Mouse (Mus musculus) neural tube, embryonic 13.5 days (tissue): Measurements from ENCODE around the gene Cbr2. TPM values are rescaled to one million over a fixed set of nuclear protein-coding genes. Genes with fewer than 3 reads are reported as not detected.
A peak's percentile ranks its signal among the peaks of the same experiment; 100 is the strongest.
"Not testable (repeated sequence)": the region's sequence is repeated elsewhere in the genome, so short reads cannot be mapped to it uniquely, and the experiment has no call there.

Experiments
- ATAC-seq: fragments of 200-750 bp; cut with Nextera tagmentation; 2 replicates; pipeline ENCODE4 v1.8.0; 2017; ENCODE audit warnings: low read depth, mild to moderate bottlenecking, moderate TSS enrichment, moderate library complexity
- H3K27ac ChIP-seq: fragments of 300-500 bp; sonication (generic); replicated peaks from 2 replicates; pipeline ENCODE4 v1.5.1; 2015; ENCODE audit warnings: moderate library complexity, mild to moderate bottlenecking, inconsistent platforms
- H3K27me3 ChIP-seq: fragments of 300-500 bp; sonication (generic); 2 replicates; pipeline ENCODE4 v1.6.1; 2015; ENCODE audit warnings: mild to moderate bottlenecking, inconsistent platforms
- H3K36me3 ChIP-seq: fragments of 300-500 bp; sonication (generic); 2 replicates; pipeline ENCODE4 v1.6.1; 2015; ENCODE audit warnings: mild to moderate bottlenecking, inconsistent platforms
- H3K4me1 ChIP-seq: fragments of 300-500 bp; sonication (generic); replicated peaks from 2 replicates; pipeline ENCODE4 v1.6.1; 2015; ENCODE audit warnings: inconsistent platforms
- H3K4me2 ChIP-seq: fragments of 300-500 bp; sonication (generic); 2 replicates; pipeline ENCODE4 v1.6.1; 2015; ENCODE audit warnings: inconsistent platforms, mild to moderate bottlenecking, moderate library complexity
- H3K4me3 ChIP-seq: fragments of 300-500 bp; sonication (generic); 2 replicates; pipeline ENCODE4 v1.5.1; 2015; ENCODE audit warnings: mild to moderate bottlenecking, inconsistent platforms
- H3K9ac ChIP-seq: fragments of 300-500 bp; sonication (generic); 2 replicates; pipeline ENCODE4 v1.6.1; 2015; ENCODE audit warnings: moderate library complexity, mild to moderate bottlenecking, inconsistent platforms
- H3K9me3 ChIP-seq: fragments of 300-500 bp; sonication (generic); 2 replicates; pipeline ENCODE4 v1.6.1; 2016; ENCODE audit warnings: inconsistent platforms
- WGBS: fragments of 180-500 bp; shearing (Covaris S2); methylation state at CpG from one replicate; pipeline ENCODE4 v1.1.7; 2015; 5-methylcytosine and 5-hydroxymethylcytosine counted together
- polyA plus RNA-seq: library from polyadenylated mRNA; unstranded; fragments of >200 nt; fragmentation: Nextera tagmentation; extraction: Ambion mirVana; gene quantifications from 2 replicates; pipeline ENCODE4 v1.2.1, GENCODE M21; 2015

Cbr2 gene
- polyA plus RNA-seq, 1 experiment from 2014 or later: 1.2 TPM

DNA sequence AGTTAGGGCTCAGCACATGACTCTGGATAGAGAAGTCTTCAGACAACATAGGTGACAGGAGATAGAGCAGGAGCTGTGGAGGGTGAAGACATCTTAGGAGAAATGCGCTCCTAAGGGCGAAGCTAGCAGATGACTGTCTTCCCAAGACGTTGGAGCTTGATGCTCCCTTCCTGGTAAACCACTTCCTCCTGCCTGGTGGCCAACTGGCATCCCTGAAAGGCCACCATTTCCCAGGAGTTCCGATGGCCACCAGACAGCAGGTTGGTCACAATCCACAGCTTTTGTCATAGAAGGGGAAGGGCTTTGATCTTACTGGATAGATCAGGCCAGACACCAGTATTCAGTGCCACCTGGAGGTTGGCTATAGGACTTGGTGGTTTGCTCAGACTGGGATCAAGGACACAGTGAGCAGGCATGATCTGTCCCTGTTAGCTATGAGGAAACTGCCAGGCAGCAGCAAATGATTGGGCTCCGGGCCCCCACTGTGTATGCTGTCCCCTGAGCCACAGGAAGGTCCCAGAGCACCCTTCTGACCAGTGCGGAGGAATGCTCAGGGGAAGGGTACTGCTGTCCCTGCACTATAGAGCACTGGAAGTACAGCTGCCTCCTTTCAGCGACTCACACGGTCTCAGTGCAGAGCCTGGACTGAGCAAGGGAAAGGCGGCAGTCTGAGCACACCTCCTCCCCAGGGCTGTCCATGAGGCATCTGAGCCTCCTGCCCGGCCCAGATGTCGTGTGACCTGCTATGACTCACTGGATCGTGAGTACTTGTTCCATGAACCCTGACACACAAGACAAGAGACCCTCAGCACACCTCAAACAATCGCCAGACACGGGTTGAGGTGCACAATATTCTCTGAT is 30.1 kb upstream of the Cbr2 start:
- Histone ChIP-seq H3K27ac (no peak overlapping the region), H3K36me3 (no peaks in the 10 kb centered on the region), H3K4me2 (no peak overlapping the region), H3K9ac (0 out of 2 replicates have a peak overlapping the region, but pooled peaks have one; percentile 5), H3K27me3 (peaks cover 12% of the 10 kb centered on the region), H3K4me3 (no peak overlapping the region), H3K9me3 (0 out of 2 replicates have a peak, but pooled peaks cover 16% of the 10 kb centered on the region), H3K4me1 (no peaks in the 10 kb centered on the region)
- 72% methylated on average over 14 of the region's 14 CpGs for WGBS
- ATAC-seq: no peak

DNA sequence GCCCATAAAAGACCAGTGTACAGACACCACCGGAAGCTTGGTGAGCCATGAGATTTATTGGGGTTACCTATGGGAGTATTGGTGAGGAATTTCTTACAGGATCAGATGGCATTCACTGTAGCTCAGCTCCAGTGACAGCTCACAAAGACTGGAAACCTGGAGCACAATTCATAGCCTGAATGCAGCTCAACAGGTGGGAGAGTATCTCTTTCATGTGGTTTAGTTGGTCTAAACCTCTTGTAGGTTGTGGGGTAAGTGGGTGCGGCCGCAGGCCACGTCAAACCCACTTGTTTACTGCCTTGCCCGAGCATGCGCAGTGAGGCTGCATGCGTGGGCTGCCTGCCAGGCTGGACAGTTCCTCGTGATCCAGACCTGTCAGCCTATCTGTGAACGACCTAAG is 28.3 kb upstream of the Cbr2 start:
- WGBS: 90% methylated on average over 9 of the region's 9 CpGs
- Histone ChIP-seq H3K9me3 (0 out of 2 replicates have a peak, but pooled peaks cover 16% of the 10 kb centered on the region), H3K27me3 (peaks cover 12% of the 10 kb centered on the region), H3K4me2 (no peak overlapping the region), H3K27ac (no peak overlapping the region), H3K4me3 (no peak overlapping the region), H3K9ac (no peak overlapping the region), H3K36me3 (no peaks in the 10 kb centered on the region), H3K4me1 (no peaks in the 10 kb centered on the region)
- ATAC-seq: no peak

DNA sequence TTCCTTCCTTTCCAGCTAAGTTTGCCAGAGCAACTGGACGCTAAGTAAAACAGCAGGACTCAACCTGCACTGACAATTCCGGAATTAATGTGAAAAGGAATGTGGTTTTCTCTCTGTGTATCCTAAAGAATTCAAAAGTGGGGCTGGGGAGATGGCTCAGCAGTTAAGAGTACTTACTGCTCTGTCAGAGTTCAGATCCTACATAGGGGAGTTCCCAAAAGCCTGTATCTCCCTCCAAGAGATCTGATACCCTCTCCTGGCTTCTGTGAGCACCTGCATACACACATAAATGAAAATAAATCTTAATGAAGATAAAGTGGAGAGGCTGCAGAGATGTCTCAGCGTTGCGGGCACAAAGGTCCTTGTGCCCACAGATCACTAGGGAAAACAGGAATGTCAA is 19.7 kb upstream of the Cbr2 start:
- Histone ChIP-seq H3K9me3 (no peaks in the 10 kb centered on the region), H3K4me3 (no peak overlapping the region), H3K36me3 (no peaks in the 10 kb centered on the region), H3K27me3 (no peaks in the 10 kb centered on the region), H3K9ac (no peak overlapping the region), H3K4me2 (no peak overlapping the region), H3K4me1 (no peaks in the 10 kb centered on the region), H3K27ac (no peak overlapping the region)
- 74% methylated on average over 4 of the region's 4 CpGs for WGBS
- ATAC-seq: no peak

DNA sequence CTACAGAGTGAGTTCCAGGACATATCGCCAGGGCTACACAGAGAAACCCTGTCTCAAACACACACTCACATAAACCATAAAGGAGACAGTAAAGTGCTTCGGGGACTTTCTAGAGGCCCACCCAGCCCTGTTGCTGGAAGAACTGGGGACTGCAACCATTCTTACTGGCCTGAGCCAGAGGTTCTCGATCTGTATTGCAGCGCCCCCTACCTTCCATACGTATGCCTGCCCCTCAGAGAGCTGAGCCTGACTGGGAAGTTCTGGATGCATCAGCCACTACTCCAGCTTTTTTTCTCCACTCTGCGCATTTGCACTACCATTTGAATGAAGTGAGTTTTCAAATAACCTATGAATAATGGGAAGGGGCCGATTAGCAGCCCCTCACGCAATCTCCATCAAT is 17.5 kb upstream of the Cbr2 start:
- Histone ChIP-seq H3K27me3 (no peaks in the 10 kb centered on the region), H3K4me2 (no peak overlapping the region), H3K4me1 (no peaks in the 10 kb centered on the region), H3K4me3 (no peak overlapping the region), H3K36me3 (no peaks in the 10 kb centered on the region), H3K9ac (no peak overlapping the region), H3K27ac (no peak overlapping the region), H3K9me3 (no peaks in the 10 kb centered on the region)
- no peak for ATAC-seq
- WGBS: 60% methylated on average over 8 of the region's 8 CpGs

DNA sequence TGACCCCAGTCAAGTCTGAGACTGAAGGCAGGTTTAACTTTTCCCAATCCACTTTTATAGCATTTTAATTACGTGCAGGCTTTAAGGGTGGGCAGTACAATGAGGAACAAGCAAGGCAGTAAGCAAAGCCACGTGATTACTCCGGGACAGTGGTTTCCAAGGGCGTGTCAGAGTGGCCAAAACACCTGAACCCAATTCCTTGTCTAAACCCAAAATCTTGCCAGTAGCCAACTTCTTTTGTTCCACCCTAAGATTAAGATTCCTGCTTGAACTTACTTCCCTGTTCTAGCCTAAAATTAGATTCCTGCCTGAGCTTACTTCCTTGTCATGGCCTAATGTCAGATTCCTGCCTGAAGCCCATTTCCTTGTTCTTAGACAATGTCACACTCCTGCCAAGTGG is 16.1 kb upstream of the Cbr2 start:
- Histone ChIP-seq H3K9me3 (no peaks in the 10 kb centered on the region), H3K4me3 (no peak overlapping the region), H3K36me3 (no peaks in the 10 kb centered on the region), H3K27ac (no peak overlapping the region), H3K4me1 (no peaks in the 10 kb centered on the region), H3K27me3 (no peaks in the 10 kb centered on the region), H3K9ac (no peak overlapping the region), H3K4me2 (no peak overlapping the region)
- WGBS: 70% methylated on average over 4 of the region's 4 CpGs
- ATAC-seq: no peak

DNA sequence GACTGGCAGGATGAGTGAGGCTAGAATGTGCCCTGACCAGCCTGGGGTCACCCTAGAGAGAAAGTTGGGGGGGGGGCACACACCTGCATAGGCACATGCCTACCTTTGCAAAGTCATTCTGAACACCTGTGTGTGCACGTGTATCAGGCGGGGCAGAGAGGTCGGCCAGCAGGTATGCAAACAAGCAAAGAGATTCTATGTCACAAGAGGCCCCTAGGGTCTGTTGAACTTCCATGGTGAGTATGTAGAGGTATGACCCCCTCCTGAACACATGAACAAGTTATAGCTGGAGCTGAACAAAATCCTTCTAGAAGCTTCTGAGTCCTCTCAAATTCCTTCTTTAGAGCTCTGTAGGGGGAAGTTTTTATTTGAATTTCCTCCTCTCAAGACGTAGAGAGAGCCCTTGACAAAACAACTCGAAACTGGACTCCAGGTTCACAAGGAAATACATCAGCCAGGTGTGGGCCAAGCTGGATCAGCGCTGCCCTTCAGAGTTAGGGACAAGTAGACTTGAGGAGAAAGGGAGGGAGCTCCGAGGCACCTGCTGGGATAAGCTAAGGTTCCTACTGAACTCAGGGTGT is 12.3 kb upstream of the Cbr2 start:
- H3K36me3 ChIP-seq: no peaks in the 10 kb centered on the region
- no peak overlapping the region for H3K9ac ChIP-seq
- ATAC-seq: no peak
- WGBS: 77% methylated on average over 7 of the region's 7 CpGs
- H3K27ac ChIP-seq: no peak overlapping the region
- no peak overlapping the region for H3K4me3 ChIP-seq
- no peaks in the 10 kb centered on the region for H3K9me3 ChIP-seq
- no peaks in the 10 kb centered on the region for H3K27me3 ChIP-seq
- no peaks in the 10 kb centered on the region for H3K4me1 ChIP-seq
- H3K4me2 ChIP-seq: no peak overlapping the region

DNA sequence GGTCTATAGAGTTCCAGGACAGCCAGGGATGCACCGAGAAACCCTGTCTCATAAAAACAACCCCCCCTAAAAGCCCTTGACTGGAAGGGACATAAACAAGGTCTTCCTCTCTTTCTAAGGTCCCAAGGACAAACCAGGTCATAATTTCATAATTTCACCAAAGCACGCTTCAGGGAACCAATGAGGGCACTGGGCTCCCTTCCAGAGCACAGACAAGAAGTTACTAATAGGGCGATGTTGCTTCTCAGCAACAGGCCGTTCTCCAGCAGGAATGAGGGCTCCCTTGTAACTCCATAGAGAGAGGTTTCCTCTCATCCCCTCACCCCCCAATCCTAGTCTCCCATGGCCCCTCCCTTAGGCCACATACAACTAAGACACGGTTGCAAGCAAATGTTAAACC is 9.1 kb upstream of the Cbr2 start:
- no peak for ATAC-seq
- H3K4me1 ChIP-seq: no peaks in the 10 kb centered on the region
- no peak overlapping the region for H3K4me3 ChIP-seq
- H3K36me3 ChIP-seq: no peaks in the 10 kb centered on the region
- no peak overlapping the region for H3K27ac ChIP-seq
- H3K9me3 ChIP-seq: no peaks in the 10 kb centered on the region
- no peak overlapping the region for H3K9ac ChIP-seq
- H3K27me3 ChIP-seq: no peaks in the 10 kb centered on the region
- WGBS: 90% methylated on average over 5 of the region's 5 CpGs
- H3K4me2 ChIP-seq: no peak overlapping the region

DNA sequence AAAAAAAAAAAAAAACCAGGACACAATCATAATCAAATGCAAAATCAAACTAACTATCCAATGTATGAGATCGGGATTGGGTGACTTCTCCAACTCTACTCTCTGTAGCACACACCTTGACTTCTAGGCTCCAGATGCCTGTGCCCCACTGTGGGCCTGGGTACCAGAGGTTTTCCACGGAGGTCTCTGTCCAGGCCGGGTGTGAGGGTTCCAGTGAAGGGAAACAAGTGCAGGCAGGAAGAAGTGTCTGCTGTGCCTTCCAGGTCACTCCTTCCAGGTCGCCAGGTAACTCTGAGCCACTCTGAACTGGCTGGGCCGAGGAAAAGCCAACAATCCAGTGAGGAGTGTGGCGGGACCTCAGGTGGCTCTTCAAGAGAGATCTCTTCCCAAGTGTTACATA is 4.5 kb upstream of the Cbr2 start:
- Histone ChIP-seq H3K4me2 (no peak overlapping the region), H3K9ac (no peak overlapping the region), H3K27ac (no peak overlapping the region), H3K27me3 (no peaks in the 10 kb centered on the region; the same call in 1 of the 2 replicates), H3K36me3 (no peaks in the 10 kb centered on the region), H3K4me3 (no peak overlapping the region), H3K9me3 (no peaks in the 10 kb centered on the region), H3K4me1 (no peaks in the 10 kb centered on the region)
- no peak for ATAC-seq
- WGBS: 73% methylated on average over 6 of the region's 6 CpGs

DNA sequence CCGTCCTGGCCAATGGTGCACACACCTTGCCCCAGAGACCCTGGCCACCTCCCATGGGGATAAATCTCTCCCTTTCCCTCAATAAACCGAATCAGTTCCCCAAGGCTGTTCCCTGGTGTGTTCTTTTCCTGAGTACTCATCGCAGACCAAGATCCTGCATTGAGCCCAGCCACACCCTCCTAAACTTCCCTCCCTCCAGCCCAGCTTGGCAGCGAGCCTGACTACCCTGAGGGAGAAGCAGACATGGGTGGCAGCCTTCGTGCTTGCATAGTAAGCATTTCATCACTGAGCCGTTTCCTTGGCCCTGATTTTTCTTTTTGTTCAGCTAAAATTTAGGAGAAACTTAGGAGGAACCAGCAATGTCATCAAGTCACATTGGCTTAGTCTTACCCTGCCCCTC is 1.6 kb upstream of the Cbr2 start:
- WGBS: 65% methylated on average over 6 of the region's 6 CpGs
- H3K9ac ChIP-seq: no peak overlapping the region
- H3K9me3 ChIP-seq: no peaks in the 10 kb centered on the region
- 0 out of 2 replicates have a peak, but pooled peaks cover 4% of the 10 kb centered on the region for H3K4me1 ChIP-seq
- H3K4me3 ChIP-seq: no peak overlapping the region
- peaks cover 6% of the 10 kb centered on the region for H3K27me3 ChIP-seq
- H3K4me2 ChIP-seq: no peak overlapping the region
- H3K36me3 ChIP-seq: no peaks in the 10 kb centered on the region
- ATAC-seq: no peak
- no peak overlapping the region for H3K27ac ChIP-seq

DNA sequence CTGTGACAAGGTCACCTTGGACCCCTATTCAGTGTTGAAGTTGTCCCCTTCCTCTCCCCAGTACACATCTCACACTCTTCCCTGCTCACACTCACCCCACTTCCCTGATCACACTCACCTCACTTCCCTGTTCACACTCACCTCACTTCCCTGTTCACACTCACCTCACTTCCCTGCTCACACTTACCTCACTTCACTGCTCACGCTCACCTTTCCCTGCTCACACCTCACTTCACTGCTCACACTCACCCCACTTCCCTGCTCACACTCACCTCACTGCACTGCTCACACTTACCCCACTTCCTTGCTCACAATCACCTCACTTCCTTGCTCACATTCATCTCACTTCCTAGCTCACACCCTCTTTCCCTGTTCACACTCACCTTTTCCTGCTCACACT is 519 bp downstream of the Cbr2 start:
- no peak for ATAC-seq
- no peaks in the 10 kb centered on the region for H3K36me3 ChIP-seq
- WGBS: 100% methylated on average over 1 of the region's 1 CpGs

DNA sequence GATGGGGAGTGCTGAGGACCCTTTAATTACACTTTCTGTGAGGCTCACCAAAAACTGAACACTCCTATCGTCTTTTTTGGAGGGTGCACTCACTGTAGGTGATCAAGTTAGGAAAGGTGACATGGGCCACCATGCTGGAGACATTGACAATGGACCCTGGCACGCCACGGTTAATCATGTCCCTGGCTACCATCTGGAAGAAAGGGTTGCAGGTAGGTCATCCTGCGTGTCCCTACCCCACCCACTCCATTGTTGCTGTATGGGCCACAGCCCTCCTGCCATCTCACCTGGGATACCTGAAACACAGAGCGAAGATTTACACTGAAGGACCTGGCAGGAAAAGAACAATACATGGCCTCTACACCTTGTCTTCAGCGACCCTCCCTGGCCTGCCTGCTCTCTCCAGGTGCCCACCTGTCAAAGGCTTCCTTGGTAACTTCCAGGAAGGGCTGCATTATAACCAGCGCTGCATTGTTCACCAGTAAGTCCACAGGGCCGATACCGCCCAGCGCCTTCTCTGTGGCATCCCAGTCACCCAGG is 1.5 kb downstream of the Cbr2 start:
- Histone ChIP-seq H3K4me1 (peaks cover 14% of the 10 kb centered on the region), H3K9me3 (no peaks in the 10 kb centered on the region), H3K4me2 (no peak overlapping the region), H3K27ac (no peak overlapping the region), H3K9ac (no peak overlapping the region), H3K4me3 (no peak overlapping the region), H3K27me3 (peaks cover 7% of the 10 kb centered on the region), H3K36me3 (no peaks in the 10 kb centered on the region)
- 88% methylated on average over 10 of the region's 10 CpGs for WGBS
- ATAC-seq: no peak

More for the DNA sequence above, 519 bp downstream of the Cbr2 start:
- peaks cover 6% of the 10 kb centered on the region for H3K27me3 ChIP-seq
- H3K27ac ChIP-seq: no peak overlapping the region
- no peaks in the 10 kb centered on the region for H3K9me3 ChIP-seq
- no peak overlapping the region for H3K9ac ChIP-seq
- no peak overlapping the region for H3K4me3 ChIP-seq
- no peak overlapping the region for H3K4me2 ChIP-seq
- H3K4me1 ChIP-seq: peaks cover 10% of the 10 kb centered on the region

DNA sequence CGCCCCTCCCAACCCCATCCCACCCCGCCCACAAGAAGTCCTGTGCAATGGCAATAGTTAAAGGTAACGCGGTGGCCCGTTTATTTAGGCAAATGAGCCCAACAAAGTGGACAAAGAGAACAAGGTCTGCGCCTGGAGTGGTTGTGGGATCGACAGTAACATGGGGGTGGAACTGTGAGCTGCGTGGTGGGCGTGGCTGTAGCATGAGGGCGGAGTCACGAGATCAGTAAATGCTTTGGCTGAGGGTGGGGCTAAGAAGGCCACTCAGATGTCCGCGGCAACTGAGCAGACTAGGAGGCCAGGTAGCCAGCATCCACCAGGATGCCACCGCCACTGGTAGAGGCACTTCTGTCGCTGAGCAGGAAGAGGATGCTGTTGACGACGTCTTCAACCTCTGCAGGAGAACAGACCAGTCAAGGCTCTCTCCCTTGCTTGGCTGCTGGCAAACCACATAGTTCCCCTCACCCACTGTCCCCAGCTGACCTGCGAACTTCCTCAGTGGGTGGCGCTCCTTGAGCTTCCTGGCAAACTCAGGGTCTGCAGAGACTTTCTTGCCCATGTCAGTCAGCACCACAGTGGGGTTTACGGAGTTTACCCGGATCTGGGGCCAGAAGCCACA is 2.4 kb downstream of the Cbr2 start:
- not testable (repeated sequence) for H3K27me3 ChIP-seq, H3K9me3 ChIP-seq, H3K36me3 ChIP-seq, H3K4me3 ChIP-seq, H3K27ac ChIP-seq, H3K9ac ChIP-seq, ATAC-seq
- Histone ChIP-seq H3K4me2 (peak overlapping the region; percentile 35), H3K4me1 (peaks cover 14% of the 10 kb centered on the region)
- 3% methylated on average over 18 of the region's 21 CpGs for WGBS
